Mouse (Mus musculus): ENCODE data around the gene Wdr34. TPM values are rescaled to one million over a fixed set of nuclear protein-coding genes. Genes with fewer than 3 reads are reported as not detected.

The Wdr34 gene
- polyA plus RNA-seq, 1 experiment from 2014 or later, result 37.4 TPM

DNA sequence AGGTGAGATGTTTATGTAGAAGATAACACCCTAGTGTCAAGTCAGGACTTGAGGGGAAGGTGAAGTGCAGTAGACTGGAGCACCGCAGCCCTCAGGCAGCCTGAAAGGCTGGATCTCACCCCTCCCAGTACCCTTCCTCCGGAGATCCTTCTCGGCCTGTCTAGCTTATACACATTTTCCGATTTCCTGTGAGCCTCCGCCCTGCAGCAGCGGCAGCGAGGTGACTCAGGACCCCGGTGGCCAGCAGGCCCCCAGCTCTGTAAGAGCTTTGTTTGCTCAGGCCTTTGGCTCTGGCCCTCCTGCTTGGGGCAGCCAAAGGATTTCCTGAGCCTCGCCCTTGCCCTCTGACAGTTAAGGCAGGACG is 29.6 kb upstream of the Wdr34 start:
- 28% methylated on average over 10 of the region's 10 CpGs for WGBS
- peak overlapping the region; percentile 95 for H3K4me2 ChIP-seq (replicated peaks)
- peak overlapping the region; percentile 5; the same call in 1 of the 2 replicates for H3K4me3 ChIP-seq
- peaks cover 6% of the 10 kb centered on the region; the same call in 1 of the 2 replicates for H3K36me3 ChIP-seq
- H3K9ac ChIP-seq, result 0 out of 2 replicates have a peak overlapping the region, but pooled peaks have one; percentile 38
- no peaks in the 10 kb centered on the region for H3K9me3 ChIP-seq
- no peaks in the 10 kb centered on the region for H3K27me3 ChIP-seq (replicated peaks)
- peaks cover 11% of the 10 kb centered on the region for H3K4me1 ChIP-seq
- ATAC-seq (ENCODE audit: low FRiP score, low read depth), result no peak
- no peak overlapping the region for H3K27ac ChIP-seq

DNA sequence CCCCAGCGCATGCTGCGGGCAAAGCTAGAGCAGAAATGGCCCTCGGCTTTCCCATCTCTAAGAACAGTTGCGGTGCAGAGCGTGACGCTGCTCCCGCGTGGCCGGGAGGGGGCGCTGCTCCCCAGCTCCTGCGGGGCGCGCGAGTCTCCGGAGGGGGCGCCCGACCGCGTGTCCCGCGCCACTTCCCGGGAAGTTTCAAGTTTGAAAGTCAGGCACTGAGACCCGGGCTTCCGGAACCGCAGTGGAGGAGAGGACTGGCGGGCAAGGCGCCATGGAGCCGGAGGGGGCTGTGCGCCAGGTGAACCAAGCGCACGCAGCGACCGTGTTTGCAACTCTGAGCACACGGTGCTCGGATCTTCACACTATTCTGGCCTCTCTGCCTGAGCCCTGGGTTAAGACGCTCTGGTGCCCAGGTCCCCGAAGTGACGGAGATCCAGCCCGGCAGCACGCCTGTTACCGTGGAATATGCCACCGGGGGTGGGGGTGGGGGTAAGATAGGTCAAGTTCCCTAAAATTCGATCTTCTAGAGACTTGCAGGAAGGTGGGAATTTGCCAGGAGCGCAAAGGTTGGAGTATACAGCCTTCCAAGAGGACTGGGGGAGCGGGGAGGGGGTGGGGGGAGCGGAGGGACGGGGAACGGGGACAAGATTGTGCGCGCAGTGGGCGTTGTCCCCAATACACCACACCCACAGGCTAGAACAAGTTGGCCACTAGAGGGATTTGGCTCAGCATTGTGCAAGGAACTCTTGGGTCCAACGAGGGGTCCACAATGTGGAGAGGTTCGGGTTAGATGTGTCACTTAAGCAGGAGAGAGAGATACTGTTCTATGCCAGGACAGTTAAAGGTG is 29.0 kb upstream of the Wdr34 start, which contains the start of gene Pkn3:
Pkn3 (plus strand) TSS at position 183 of the 847 bp plus-strand sequence.
- ATAC-seq (ENCODE audit: low FRiP score, low read depth), result peak; percentile 76
- Histone ChIP-seq H3K4me3 (peak within 1 kb of the TSS; percentile 47), H3K9ac (peak within 1 kb of the TSS; percentile 38; the same call in 1 of the 2 replicates), H3K27ac (no peak within 1 kb of the TSS), H3K4me2 (replicated peaks) (peak within 1 kb of the TSS; percentile 95), H3K9me3 (no peaks in the 10 kb centered on the region), H3K27me3 (replicated peaks) (no peaks in the 10 kb centered on the region), H3K4me1 (peaks cover 11% of the 10 kb centered on the region), H3K36me3 (peaks cover 12% of the 10 kb centered on the region)
- under 1% methylated on average over 53 of the region's 53 CpGs for WGBS

DNA sequence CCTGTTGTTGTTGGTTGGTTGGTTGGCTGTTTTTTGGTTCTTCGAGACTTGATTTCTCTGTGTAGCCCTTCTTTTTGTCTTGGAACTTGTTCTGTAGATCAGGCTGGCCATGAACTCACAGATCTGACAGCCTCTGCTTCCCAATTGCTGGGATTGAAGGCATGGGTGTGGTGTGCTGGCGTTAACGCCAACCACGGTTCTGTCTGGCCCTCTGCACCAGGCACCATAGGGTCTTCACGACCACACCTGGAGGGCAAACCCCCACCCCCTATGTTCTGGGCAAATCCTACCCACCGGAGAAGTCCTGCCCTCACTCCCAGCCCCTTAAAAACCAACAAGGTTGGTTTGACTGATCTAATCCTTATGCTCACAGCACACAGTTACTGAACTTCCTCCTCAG is 28.3 kb upstream of the Wdr34 start:
- ATAC-seq (ENCODE audit: low FRiP score, low read depth), result 0 out of 2 replicates have a peak, but pooled peaks have one; percentile 4
- Histone ChIP-seq H3K9me3 (no peaks in the 10 kb centered on the region), H3K4me3 (peak overlapping the region; percentile 47; the same call in 1 of the 2 replicates), H3K36me3 (peaks cover 17% of the 10 kb centered on the region), H3K9ac (no peak overlapping the region), H3K4me2 (replicated peaks) (peak overlapping the region; percentile 95), H3K4me1 (peaks cover 11% of the 10 kb centered on the region), H3K27me3 (replicated peaks) (no peaks in the 10 kb centered on the region), H3K27ac (no peak overlapping the region)
- 74% methylated on average over 6 of the region's 6 CpGs for WGBS

DNA sequence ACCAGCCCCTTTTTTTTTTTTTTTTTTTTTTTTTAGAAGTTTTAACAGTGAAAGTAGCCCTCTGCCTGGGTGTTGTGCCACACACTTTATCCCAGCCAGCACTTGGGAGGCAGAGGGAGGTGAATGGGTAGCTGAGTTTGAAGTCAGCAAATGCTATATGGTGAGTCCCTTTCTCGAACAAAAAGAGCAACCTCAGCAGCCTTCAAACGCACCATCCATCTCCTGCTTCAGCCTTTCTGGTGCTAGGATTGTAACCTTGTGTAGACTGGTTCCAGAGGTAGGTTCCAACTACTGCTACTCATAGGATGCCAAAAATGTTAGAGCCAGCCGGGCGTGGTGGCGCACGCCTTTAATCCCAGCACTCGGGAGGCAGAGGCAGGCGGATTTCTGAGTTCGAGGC is 27.8 kb upstream of the Wdr34 start:
- H3K4me3 ChIP-seq, result no peak overlapping the region
- ATAC-seq (ENCODE audit: low FRiP score, low read depth), result no peak
- 94% methylated on average over 9 of the region's 9 CpGs for WGBS
- no peak overlapping the region for H3K9ac ChIP-seq
- no peak overlapping the region for H3K27ac ChIP-seq
- H3K4me1 ChIP-seq, result peaks cover 11% of the 10 kb centered on the region
- H3K9me3 ChIP-seq, result no peaks in the 10 kb centered on the region
- H3K4me2 ChIP-seq (replicated peaks), result no peak overlapping the region
- H3K36me3 ChIP-seq, result peaks cover 20% of the 10 kb centered on the region
- H3K27me3 ChIP-seq (replicated peaks), result no peaks in the 10 kb centered on the region

DNA sequence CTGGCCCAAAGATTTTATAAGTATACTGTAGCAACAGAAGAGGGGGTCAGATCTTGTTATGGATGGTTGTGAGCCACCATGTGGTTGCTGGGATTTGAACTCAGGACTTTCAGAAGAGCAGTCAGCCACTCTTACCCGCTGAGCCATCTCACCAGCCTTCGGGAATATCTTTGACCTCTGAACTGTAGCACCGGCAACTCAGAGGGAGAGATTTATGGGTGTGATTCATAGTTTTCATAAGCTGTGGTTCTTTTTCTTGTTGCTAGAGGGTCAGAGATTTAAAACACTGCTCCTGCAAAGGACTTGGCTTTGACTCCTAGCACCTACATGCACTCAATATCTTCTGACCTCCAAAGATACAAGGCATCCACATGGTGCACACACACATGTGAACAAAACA is 26.9 kb upstream of the Wdr34 start:
- no peak overlapping the region for H3K9ac ChIP-seq
- H3K4me1 ChIP-seq, result peaks cover 11% of the 10 kb centered on the region
- 71% methylated on average over 3 of the region's 3 CpGs for WGBS
- H3K4me2 ChIP-seq (replicated peaks), result no peak overlapping the region
- H3K36me3 ChIP-seq, result peaks cover 21% of the 10 kb centered on the region
- no peaks in the 10 kb centered on the region for H3K9me3 ChIP-seq
- ATAC-seq (ENCODE audit: low FRiP score, low read depth), result no peak
- H3K27me3 ChIP-seq (replicated peaks), result no peaks in the 10 kb centered on the region
- no peak overlapping the region for H3K4me3 ChIP-seq
- no peak overlapping the region for H3K27ac ChIP-seq

DNA sequence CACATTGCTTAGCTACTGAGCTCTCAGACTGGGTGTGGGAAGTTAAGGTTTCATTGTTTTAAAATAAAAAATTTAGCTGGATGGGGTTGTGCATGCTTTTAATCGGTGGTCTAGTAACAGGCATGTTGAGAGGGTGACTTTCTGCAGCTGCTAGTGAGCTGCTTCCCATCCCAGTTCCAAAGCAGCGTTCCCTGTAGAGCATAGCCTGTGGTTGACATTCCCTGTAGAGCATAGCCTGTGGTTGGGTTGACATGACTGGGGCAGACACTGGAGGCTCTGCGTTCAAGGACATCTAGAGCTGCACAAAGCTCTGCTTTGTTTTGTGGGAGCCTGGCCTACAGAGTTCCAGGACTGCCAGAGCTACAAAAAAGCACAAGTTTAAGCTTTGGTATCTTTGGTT is 24.6 kb upstream of the Wdr34 start:
- peaks cover 42% of the 10 kb centered on the region for H3K36me3 ChIP-seq
- no peaks in the 10 kb centered on the region for H3K27me3 ChIP-seq (replicated peaks)
- H3K27ac ChIP-seq, result no peak overlapping the region
- no peak overlapping the region for H3K4me2 ChIP-seq (replicated peaks)
- H3K4me3 ChIP-seq, result no peak overlapping the region
- H3K9me3 ChIP-seq, result no peaks in the 10 kb centered on the region
- peaks cover 12% of the 10 kb centered on the region for H3K4me1 ChIP-seq
- no peak for ATAC-seq (ENCODE audit: low FRiP score, low read depth)
- H3K9ac ChIP-seq, result no peak overlapping the region
- 84% methylated on average over 3 of the region's 3 CpGs for WGBS

DNA sequence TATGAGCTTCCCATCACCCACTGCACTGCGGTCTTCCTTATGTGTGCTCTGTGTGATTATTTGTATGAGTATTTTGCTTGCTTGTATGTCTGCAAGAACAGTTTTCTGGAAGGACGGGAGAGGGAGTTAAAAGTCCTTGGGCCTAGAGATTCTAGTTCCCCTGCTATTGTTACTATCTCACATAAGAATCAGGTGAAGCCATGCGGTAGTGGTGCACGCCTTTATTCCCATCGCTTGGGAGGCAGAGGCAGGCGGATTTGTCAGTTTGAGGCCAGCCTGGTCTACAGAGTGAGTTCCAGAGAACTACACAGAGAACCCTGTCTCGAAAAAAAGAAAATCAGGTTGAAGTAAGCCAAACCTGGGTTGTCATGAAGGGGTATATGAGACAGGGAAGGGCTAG is 24.2 kb upstream of the Wdr34 start:
- Histone ChIP-seq H3K36me3 (peaks cover 45% of the 10 kb centered on the region), H3K9ac (no peak overlapping the region), H3K4me2 (replicated peaks) (no peak overlapping the region), H3K9me3 (no peaks in the 10 kb centered on the region), H3K27ac (no peak overlapping the region), H3K4me1 (peaks cover 12% of the 10 kb centered on the region), H3K27me3 (replicated peaks) (no peaks in the 10 kb centered on the region), H3K4me3 (no peak overlapping the region)
- WGBS, result 78% methylated on average over 7 of the region's 7 CpGs
- no peak for ATAC-seq (ENCODE audit: low FRiP score, low read depth)

DNA sequence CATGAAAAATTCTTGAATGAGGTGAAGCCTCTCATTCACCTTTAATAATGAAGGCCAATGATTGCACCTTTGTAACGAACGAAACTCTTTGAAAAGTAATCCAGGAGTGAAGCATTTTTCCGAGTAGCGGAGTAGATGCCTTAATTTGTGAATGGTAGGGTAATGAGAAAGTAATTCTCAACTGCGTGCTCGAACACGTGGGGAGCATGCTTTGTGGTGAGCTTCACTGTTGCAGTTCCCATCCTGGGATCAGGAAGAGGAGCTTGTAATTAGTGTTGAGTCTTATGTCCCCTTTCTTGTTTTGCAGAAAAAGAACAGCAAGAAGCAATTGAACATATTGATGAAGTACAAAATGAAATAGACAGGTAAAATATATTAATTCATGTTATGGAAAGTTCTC is 19.3 kb upstream of the Wdr34 start:
- peaks cover 29% of the 10 kb centered on the region for H3K4me1 ChIP-seq
- WGBS, result 23% methylated on average over 7 of the region's 7 CpGs
- peak overlapping the region; percentile 100 for H3K4me3 ChIP-seq
- peaks cover 35% of the 10 kb centered on the region for H3K36me3 ChIP-seq
- H3K27ac ChIP-seq, result no peak overlapping the region
- H3K4me2 ChIP-seq (replicated peaks), result peak overlapping the region; percentile 76
- peak overlapping the region; percentile 99 for H3K9ac ChIP-seq
- no peaks in the 10 kb centered on the region for H3K9me3 ChIP-seq
- no peaks in the 10 kb centered on the region for H3K27me3 ChIP-seq (replicated peaks)
- ATAC-seq (ENCODE audit: low FRiP score, low read depth), result no peak

DNA sequence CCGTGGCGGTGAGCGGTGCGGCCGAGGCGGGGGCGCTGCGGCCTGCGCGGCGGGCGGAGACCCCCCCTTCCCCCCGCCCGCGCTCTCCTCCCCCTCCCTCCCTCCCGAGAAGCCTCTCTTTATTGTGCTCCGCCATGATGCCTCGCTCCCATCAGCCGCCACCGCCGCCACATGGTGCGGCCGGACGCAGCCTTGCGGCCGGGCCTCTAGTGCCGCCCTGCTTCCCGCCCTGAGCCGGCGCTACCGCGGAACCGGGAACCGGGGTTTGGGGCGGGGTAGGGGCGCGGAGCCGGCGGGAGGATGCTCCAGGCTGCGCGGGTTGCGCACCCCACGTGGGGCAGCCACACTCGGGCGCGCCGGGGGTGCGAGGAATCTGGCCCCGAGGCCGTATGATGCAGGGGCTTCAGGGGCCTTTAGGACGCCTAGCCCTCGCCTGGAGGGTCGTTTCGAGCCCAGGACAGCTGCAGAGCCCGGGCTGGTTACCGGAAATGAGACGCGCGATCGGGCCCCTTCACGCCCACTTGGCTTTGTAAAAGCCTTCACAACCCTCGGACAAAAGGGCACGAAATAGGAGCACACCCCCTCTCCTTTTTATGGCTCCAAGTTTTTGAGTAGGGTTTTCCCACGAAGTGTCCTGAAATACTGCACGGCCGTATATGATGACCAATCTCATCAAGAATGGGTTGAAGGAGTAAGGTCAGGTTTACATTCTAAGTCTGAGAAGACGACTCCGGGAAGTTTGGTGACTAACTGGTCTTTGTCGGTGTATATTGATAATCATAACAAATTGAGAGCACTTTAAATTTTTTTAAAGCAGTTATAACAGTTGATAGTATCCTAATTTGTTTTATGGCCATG is 18.6 kb upstream of the Wdr34 start:
- under 1% methylated on average over 54 of the region's 69 CpGs for WGBS
- peak overlapping the region; percentile 99 for H3K9ac ChIP-seq
- peak overlapping the region; percentile 98 for H3K27ac ChIP-seq
- peaks cover 33% of the 10 kb centered on the region for H3K4me1 ChIP-seq
- no peaks in the 10 kb centered on the region for H3K27me3 ChIP-seq (replicated peaks)
- peaks cover 28% of the 10 kb centered on the region for H3K36me3 ChIP-seq
- peak overlapping the region; percentile 76 for H3K4me2 ChIP-seq (replicated peaks)
- peak overlapping the region; percentile 100 for H3K4me3 ChIP-seq
- H3K9me3 ChIP-seq, result no peaks in the 10 kb centered on the region
- ATAC-seq (ENCODE audit: low FRiP score, low read depth), result peak; percentile 42

DNA sequence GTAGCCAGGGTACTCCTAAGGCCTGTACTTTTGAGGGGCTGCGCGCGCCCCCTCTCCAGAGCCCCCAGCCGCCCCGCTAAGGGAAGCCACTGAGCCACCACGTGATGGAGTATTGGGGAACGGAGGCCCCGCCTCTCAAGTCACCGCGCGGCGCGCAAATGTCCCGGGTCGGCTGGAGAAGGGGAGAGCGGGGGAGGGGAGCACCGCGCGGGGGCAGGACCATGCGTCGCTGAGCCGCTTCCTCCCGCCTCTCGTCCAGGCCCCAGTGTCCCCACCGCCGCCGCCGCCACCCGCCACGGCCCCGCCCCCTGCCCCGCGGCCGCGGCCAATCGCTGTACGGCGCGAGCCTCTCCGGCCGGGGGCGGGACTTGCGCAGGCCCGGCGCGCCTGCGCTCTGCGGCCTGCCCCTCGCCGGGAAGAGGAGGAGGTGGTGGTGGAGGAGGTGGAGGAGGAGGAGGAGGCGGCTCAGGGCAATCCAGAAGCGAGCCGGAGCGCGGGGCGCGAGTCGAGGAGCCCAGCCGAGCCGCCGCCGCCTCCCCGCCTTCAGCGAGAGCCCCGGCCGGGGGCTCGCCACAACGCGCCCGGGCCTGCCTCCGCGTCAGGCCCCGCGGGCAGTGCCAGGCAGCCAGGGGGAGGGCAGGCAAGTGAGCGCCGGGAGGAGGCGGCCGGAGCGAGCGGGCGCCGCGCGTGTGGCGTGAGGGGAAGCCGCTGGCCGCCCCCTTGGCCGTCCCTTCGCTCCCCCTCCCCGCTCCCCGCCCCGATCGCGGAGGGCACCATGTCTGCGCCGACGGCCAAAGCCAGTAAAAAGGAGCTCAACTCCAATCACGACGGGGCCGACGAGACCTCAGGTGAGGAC is 17.6 kb upstream of the Wdr34 start:
- Histone ChIP-seq H3K36me3 (peaks cover 25% of the 10 kb centered on the region), H3K27ac (peak overlapping the region; percentile 98), H3K4me2 (replicated peaks) (peak overlapping the region; percentile 76), H3K4me3 (peak overlapping the region; percentile 100), H3K9ac (peak overlapping the region; percentile 99), H3K9me3 (no peaks in the 10 kb centered on the region), H3K4me1 (peaks cover 38% of the 10 kb centered on the region), H3K27me3 (replicated peaks) (no peaks in the 10 kb centered on the region)
- under 1% methylated on average over 81 of the region's 101 CpGs for WGBS
- peak; percentile 91 for ATAC-seq (ENCODE audit: low FRiP score, low read depth)

DNA sequence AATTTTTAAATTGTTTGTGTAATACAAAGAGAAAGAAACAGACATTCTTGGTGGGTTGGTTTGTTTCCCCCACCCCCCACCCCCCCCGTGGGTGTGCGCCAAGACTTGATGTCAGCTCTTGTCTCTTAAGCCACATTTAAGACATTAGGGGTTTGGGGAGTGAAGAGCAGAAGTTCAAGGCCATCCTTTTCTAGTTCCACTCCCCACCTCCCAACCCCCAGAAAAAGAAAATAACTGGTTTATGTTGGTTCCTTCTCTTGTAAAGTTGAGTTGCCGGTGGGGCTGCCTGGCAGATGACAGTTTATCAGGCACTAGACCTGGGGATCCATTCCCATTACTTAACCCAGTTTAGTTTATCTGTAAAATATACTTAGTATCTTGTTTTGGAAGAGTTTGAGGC is 15.6 kb upstream of the Wdr34 start:
- H3K36me3 ChIP-seq, result peaks cover 10% of the 10 kb centered on the region
- H3K9me3 ChIP-seq, result no peaks in the 10 kb centered on the region
- H3K4me1 ChIP-seq, result peaks cover 41% of the 10 kb centered on the region
- H3K4me3 ChIP-seq, result no peak overlapping the region
- H3K9ac ChIP-seq, result no peak overlapping the region
- no peak for ATAC-seq (ENCODE audit: low FRiP score, low read depth)
- no peaks in the 10 kb centered on the region for H3K27me3 ChIP-seq (replicated peaks)
- WGBS, result 34% methylated on average over 3 of the region's 3 CpGs
- H3K4me2 ChIP-seq (replicated peaks), result peak overlapping the region; percentile 91
- H3K27ac ChIP-seq, result no peak overlapping the region

All from neural tube, embryonic 12.5 days (tissue).